ENCODE assay signal across 13 mouse cellular contexts in the genomic region with DNA sequence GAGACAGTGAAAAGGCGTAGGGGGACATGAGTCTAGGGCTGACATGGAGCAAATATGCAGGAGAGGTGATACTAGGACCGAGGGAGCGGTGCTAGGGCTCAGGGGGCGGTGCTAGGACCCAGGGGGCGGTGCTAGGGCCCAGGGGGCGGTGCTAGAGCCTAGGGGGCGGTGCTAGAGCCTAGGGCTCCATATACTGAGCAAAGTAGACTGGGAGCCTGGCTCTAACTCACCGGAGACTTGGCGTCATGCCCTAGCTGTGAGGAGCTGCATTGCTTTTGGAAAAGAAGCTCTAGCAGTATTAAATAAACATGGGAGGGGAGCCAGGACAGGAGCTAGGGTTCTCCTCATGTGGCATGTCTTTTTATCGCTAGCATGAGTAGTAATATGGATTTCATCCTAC.
A peak's percentile ranks its signal among the peaks of the same experiment; 100 is the strongest.
DNase-seq lines count a peak whose midpoint lies in the region.
"Had no signal": no experiment of that assay in that cellular context is flagged by ENCODE, and none has a peak within 500 bp of the region (broad histone marks: within the 10 kb centered on the region; RNA-seq: fewer than 3 reads in every experiment).

No protein-coding gene starts in this region.

- peak; percentile 11 to 38 for DNase-seq in cerebellum, postnatal 25 days
- DNase-seq in cerebellum, adult 11 months = no peak
- DNase-seq in left cerebral cortex, postnatal 25 days (ENCODE audit: low spot score in 2 of 2) = peak; percentile 21 to 30
- DNase-seq in left cerebral cortex, adult 11 months (ENCODE audit: low spot score) = no peak
- peak; percentile 29 for DNase-seq in right cerebral cortex, postnatal 25 days
- no peak for DNase-seq in right cerebral cortex, adult 2 months (ENCODE audit: low spot score in 2 of 2)
- DNase-seq in testis, postnatal 10 days (ENCODE audit: low spot score) = peak; percentile 53
- no peak for DNase-seq in adrenal gland, adult 8-10 months
- DNase-seq: gastrocnemius, postnatal 25 days; kidney, adult 18-20 months; kidney, postnatal 25 days; lung, adult 2 months; midbrain, embryonic 14.5 days had no signal

- intact Hi-C loops in left cerebral cortex, postnatal 25 days (cut with DNase I) = no loop called here

Comparison
In these comparisons a context has a peak if more than half of its experiments do, and no peak if none do; other contexts are left out.
1. DNase-seq: peak in cerebellum, postnatal 25 days (2 of 2), left cerebral cortex, postnatal 25 days (2 of 2), right cerebral cortex, postnatal 25 days (single experiment) and testis, postnatal 10 days (single experiment); none in cerebellum, adult 11 months (single experiment), left cerebral cortex, adult 11 months (single experiment), right cerebral cortex, adult 2 months (0 of 2) and adrenal gland, adult 8-10 months (single experiment).